Mouse (Mus musculus): ENCODE measurements around the gene Foxn1.

GRCm38 (mm10) chr11:78324965-78325364 lies 61.4 kb downstream of the Foxn1 start:
- TF ChIP-seq POLR2A (IDR thresholded peaks at IDR 0.05; ENCODE audit: borderline replicate concordance, low read depth, low read length) (no peak), CTCF (IDR thresholded peaks at IDR 0.05; ENCODE audit: low read depth, low read length) (no peak)
